Mouse (Mus musculus) induced T-regulatory cell, adult 2 months (primary cell): ENCODE results near the gene Nr1h2.

Experiments used
- DNase-seq: peaks from one replicate; pipeline ENCODE4 v3.0.0-alpha.2; 2012; ENCODE audit warnings: low read depth

Nr1h2 gene

GRCm38 (mm10) chr7:44553826-44554225 lies at the start of gene Nr1h2:
Nr1h2 (minus strand) TSS chr7:44553951.
- peak; percentile 99 for DNase-seq

DNA sequence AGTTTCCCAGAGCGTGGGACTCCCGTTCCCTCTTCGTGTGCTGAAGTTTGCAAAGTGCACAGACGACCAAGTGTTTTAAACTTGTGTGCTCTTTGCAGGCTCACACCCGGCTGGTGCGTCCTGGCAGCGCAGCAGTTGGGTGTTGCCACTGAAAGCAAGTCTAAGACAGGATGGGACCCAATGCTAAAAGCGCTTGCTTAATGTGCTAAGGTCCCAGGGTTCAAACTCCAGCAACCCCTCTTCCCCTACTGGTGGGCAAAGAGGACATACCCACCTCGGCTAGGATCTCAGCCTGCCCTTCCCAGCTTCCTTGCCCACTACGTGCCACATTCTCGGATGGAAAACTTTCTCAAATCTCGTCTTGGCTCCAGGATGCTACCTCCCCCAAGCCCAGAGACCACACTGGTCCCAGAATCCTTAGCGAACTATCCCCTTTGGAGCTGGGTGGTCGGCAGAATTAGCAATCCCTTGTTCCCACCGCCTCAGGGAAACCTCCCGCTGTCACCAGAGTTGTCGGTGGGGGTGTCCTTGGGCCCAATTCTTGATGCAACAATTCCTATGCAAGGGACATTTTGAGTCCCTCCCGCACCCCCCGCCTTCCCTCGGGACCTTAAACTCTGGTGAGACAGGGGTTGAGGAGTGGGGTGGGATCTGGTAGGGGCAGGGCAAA lies 49.6 kb upstream of the Nr1h2 start:
- DNase-seq: no peak

DNA sequence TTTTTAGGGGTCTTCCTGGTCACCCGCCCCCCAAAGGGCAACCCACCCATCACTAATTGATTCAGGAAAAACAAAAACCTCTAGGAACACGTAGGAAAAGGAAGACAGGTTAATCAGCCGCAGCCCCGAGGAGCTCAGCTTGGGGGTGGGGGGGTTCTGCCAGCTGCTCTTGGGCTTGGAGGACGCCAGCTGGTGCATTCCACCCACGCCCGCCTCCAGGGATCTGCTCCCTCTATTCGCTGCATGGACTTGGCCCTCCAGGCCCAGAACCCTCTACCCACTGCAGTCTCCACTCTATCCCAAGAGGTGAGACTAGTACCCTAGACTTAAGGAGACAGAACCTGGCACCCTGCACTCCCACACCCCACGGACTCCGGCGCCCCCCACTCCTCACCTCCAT lies 48.7 kb upstream of the Nr1h2 start:
- DNase-seq: no peak

- no peak for DNase-seq
These were observed 47.9 kb upstream of the Nr1h2 start for GRCm38 (mm10) chr7:44601646-44602045.

DNA sequence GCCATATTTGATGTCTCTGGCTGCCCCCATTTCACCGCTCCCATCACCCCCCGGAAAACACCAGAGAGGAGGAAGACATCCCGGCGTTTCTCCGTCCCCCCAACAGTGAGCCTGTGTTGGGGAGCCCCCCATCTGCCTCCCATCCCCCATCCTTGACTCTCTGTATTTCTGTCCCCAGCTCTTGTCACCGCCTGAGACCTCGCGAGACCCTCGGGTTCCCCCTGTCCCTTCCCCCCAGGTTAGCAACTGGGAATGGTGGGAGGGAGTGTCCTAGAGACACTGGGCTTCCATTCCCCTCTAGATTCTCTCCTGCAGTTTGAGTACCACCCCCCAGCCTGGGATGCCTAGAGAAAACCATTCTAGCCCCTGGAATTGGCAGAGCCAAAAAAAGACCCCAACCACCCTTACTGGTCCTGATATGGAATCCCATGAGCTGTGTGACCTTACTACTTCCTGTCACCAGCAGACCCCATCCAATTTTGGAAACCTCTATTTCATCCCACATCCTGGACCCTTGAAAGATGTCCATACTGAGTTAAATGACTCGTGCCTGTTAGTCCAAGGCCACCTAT lies 47.0 kb upstream of the Nr1h2 start:
- DNase-seq: no peak

- no peak for DNase-seq
These were observed 44.6 kb upstream of the Nr1h2 start for GRCm38 (mm10) chr7:44598336-44598735.

DNA sequence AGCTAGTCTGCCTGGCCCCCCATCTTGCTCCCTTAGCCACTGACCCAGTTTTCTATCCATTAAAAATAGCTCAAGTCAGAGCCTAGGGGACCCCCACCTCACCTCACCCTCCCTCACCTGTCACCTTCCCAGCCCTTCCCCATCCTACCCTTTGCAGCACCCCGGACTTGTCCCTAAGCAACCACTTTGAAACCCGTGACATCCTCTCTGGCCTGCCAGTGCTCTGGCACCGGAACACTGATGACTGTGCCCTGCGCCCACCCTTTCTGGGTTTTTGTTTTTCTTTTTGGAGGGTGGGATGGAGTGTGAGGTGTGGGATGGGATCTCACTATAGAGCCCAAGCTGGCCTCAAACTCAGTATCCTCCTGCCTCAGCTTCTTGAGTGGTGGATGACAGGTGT lies 43.9 kb upstream of the Nr1h2 start:
- DNase-seq: no peak

- no peak for DNase-seq
These were observed 43.3 kb upstream of the Nr1h2 start for GRCm38 (mm10) chr7:44596996-44597538.

GRCm38 (mm10) chr7:44596051-44596450 lies 42.3 kb upstream of the Nr1h2 start:
- DNase-seq: no peak

- DNase-seq: no peak
These were observed 41.4 kb upstream of the Nr1h2 start for GRCm38 (mm10) chr7:44595131-44595561.

DNA sequence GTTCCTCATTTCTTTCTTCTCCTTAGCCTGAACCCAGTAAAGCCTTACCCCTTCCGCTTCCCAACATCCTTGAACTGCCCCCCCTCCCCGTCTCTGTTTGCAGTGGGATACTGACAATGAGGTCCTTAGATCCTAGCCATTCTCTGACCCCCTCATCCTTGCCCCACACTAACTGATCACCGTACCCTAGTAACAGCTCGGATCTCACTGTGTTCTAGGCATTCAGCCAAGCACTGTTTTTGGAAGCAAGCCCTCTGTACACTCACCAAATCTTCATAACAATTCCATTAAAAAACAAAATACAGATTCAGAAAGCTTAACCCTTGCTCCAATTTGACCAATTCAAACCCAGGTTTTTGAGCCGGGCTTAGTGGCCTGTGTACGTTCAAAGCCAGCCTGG lies 40.5 kb upstream of the Nr1h2 start:
- DNase-seq: no peak

DNA sequence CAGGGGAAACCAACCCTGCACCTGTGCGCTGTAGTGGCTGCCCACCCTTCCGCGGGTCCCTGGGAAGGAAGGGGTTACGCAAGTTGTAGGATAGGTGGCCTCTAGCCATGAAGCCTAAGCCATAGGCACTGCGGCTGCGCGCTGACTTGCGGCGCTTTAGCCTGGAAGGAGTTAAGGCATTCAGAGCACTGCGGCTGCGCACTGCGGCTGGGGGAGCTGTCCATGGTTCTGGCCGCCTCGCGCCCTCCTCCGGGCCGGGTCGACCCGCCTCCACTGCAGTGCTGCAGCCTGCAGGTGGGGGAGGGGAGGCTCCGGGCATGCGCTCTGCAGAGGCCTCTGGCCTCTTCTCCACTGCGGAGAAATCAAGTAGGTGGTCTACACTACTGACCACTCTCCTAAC lies 40.0 kb upstream of the Nr1h2 start:
- peak; percentile 68 for DNase-seq

DNA sequence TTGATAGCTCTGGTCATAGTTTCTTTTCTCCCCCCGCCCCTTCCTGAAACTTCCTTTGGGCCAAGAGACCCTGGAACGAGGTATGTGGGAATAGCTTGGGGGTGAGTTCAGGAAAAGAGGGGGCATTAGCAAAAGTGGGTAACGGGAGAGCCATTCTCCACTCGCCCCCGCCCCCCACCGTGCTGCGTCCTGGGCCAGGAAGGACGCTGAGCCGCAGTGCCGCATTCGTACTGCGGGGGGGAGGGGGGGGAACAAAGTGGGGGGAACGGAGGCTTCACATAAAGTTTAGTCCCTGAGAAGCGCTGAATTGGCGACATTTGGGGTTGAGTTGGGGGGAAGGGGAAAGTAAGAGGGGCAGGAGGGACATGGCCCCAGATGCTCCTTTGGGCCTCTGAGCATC lies 39.3 kb upstream of the Nr1h2 start:
- no peak for DNase-seq

- DNase-seq: no peak
These were observed 37.8 kb upstream of the Nr1h2 start for GRCm38 (mm10) chr7:44591348-44592116.

DNA sequence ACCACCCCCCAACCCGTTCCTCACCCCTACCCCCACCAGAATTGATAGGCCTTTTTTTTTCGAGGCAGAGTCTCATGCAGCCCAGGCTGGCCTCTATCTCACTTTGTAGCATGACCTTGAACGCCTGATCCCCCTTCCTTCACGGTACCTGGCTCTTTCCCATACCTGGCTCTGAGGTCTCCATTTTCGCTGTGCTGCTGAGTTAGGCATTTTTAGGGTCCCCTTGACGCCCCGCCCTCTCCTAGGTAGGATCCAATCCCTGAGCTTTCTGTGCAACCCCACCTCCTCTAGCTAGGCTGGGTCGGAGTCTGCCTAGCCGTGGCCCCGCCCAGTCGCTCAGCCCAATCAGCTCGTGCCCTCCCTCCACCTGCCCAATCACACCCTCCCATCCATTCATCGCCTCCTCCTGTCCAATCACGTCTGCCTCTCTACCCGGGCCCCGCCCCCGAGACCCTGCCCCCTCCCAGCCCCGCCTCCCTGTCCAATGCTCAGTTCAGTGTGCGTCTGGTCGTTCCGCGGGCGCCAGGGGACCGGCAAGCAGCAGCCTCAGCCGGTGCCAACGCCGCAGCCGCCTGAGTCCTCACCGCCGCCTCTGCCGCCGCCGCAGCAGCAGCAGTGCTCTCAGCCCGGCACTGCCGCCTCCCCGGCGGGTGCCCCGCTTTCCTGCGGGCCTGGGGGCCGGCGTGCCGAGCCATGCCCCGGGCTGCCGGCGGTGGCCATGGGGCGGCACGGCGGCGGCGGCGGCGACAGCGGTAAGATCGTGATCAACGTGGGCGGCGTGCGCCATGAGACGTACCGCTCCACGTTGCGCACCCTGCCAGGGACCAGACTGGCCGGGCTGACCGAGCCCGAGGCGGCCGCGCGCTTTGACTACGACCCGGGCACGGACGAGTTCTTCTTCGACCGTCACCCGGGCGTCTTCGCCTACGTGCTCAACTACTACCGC lies 36.9 kb upstream of the Nr1h2 start, which contains the start of gene Kcnc3:
Gene Kcnc3, plus strand, starts transcription at position 263 of the 946 bp plus-strand sequence.
- peak; percentile 79 for DNase-seq

GRCm38 (mm10) chr7:44589946-44590345 lies 36.2 kb upstream of the Nr1h2 start:
- no peak for DNase-seq

DNA sequence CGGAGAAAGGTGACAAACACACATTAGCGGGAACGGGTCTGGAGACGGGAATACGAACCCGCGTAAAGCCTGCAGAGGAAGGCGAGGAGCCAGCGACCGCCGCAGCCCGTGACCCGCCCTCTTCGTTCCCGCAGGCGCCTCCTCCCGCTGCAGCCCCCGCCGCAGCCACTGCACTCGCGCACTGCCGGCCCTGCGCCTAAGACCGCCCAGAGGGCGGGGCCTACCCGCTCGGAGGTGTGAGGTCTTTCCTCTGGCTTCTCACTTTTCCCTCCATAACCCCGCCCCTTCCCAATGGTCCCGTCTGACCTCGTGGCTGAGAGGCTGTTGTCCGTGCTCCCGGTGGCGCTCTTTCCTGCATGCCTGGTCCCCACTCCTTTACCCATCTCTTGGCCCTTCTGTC lies 35.4 kb upstream of the Nr1h2 start:
- DNase-seq: peak; percentile 62

- DNase-seq: no peak
These were observed 34.6 kb upstream of the Nr1h2 start for GRCm38 (mm10) chr7:44588338-44588737.

GRCm38 (mm10) chr7:44587676-44588075 lies 33.9 kb upstream of the Nr1h2 start:
- no peak for DNase-seq

DNA sequence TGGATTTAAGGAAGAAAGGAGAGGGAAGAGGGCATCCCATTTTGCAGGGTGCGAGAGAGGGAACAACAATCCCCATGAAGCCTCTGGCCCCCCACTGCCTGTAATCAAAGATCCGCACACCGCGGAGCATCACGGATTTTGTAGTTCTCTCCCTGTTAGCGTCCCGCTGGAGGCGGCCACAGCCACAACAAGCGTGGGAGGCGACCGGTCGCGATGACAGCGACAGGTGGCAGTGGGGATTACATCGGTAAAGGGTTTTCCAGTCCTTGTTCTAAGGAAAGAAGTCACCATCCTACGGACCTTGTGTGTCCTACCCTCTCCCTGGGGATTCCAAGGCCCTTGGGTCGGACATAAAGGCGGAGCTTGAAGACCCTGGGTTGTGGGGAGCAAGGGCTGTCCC lies 33.2 kb upstream of the Nr1h2 start:
- no peak for DNase-seq

GRCm38 (mm10) chr7:44586518-44586917 lies 32.8 kb upstream of the Nr1h2 start:
- DNase-seq: no peak

DNA sequence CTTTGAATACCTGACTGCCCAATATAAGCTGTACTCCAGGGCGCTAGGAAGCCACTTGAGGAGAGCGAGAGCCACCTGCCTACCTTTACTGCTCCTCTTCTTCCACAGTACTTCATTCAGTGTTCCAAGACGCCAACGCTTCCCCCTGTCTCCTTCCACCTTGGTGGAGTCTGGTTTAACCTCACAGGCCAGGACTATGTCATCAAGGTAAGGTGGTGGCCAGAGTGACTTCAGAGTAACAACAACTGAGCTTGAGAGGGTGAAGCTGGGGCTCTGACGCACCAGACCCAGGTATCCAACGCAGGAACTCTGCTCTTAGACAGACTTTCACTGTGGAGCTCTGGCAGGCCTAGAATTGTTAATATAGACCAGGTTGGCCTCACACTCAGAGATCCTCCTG lies 31.9 kb upstream of the Nr1h2 start:
- DNase-seq: no peak
